Mouse (Mus musculus): ENCODE results near the gene Zfp326.

- no peak for TF ChIP-seq POLR2A (IDR thresholded peaks at IDR 0.05; ENCODE audit: low read depth, low read length)
- TF ChIP-seq CTCF (IDR thresholded peaks at IDR 0.05; ENCODE audit: borderline replicate concordance, insufficient read depth, low read length): no peak
These were observed 28.6 kb upstream of the Zfp326 start for GRCm38 (mm10) chr5:105847726-105848125.
